Mouse (Mus musculus) neural tube, postnatal 0 days (tissue): ENCODE results near the gene Gm10644. TPM values are rescaled to one million over a fixed set of nuclear protein-coding genes. Genes with fewer than 3 reads are reported as not detected.

Source experiments
- microRNA-seq: library from miRNA; unstranded; fragments of <30 nt; microRNA quantifications from one replicate; pipeline ENCODE4, GENCODE M21; 2016
- polyA plus RNA-seq: library from polyadenylated mRNA; unstranded; fragments of >200 nt; fragmentation: Nextera tagmentation; extraction: Ambion mirVana; gene quantifications from 2 replicates; pipeline ENCODE4 v1.2.1, GENCODE M21; 2015

Gm10644 gene
- 0.45 and 0.80 TPM in 2 replicates for polyA plus RNA-seq

GRCm38 (mm10) chr8:83955106-83955957 is at the start of gene Gm10644, which contains the start of gene Asf1b:
Gm10644 (minus strand) TSS chr8:83955205.
Asf1b (plus strand) TSS chr8:83955507.

GRCm38 (mm10) chr8:84001281-84002000 is 46.4 kb upstream of the Gm10644 start, which contains the start of gene 1700067K01Rik:
1700067K01Rik (plus strand) TSS chr8:84001502.

GRCm38 (mm10) chr8:83997511-83998141 is 42.6 kb upstream of the Gm10644 start, which contains the start of gene Samd1:
Samd1 (plus strand) TSS chr8:83997672.

GRCm38 (mm10) chr8:83972150-83973120 is 17.4 kb upstream of the Gm10644 start, which contains the start of gene Prkaca:
Prkaca (plus strand) TSS chr8:83972993.

GRCm38 (mm10) chr8:83899363-83900252 is 55.4 kb downstream of the Gm10644 start, which contains the start of gene Adgrl1:
Adgrl1 (plus strand) TSS chr8:83900105.

Small RNAs within 50 kb of the gene (microRNA-seq; reads per million reads assigned to microRNA genes)
- gene Gm44330: not detected
- not detected for gene Gm44450

Other genes starting within 250 kb of the Gm10644 start
- 56.2 and 58.3 TPM in 2 replicates for gene Ddx39, start 240.0 kb downstream of the Gm10644 start, polyA plus RNA-seq
- 10.7 and 11.1 TPM in 2 replicates for gene Adgre5, start 213.9 kb downstream of the Gm10644 start, polyA plus RNA-seq
- 70.5 and 78.1 TPM in 2 replicates for gene Adgrl1, start 55.1 kb downstream of the Gm10644 start, polyA plus RNA-seq
- 5.1 and 6.2 TPM in 2 replicates for gene Asf1b, start 302 bp upstream of the Gm10644 start, polyA plus RNA-seq
- 289 and 303 TPM in 2 replicates for gene Prkaca, start 17.8 kb upstream of the Gm10644 start, polyA plus RNA-seq
- 8.0 and 8.7 TPM in 2 replicates for gene Samd1, start 42.5 kb upstream of the Gm10644 start, polyA plus RNA-seq
- gene 1700067K01Rik, start 46.3 kb upstream of the Gm10644 start, polyA plus RNA-seq: 1.3 and 1.5 TPM in 2 replicates
- 2.6 and 3.0 TPM in 2 replicates for gene 2210011C24Rik, start 57.0 kb upstream of the Gm10644 start, polyA plus RNA-seq
- 12.8 and 16.2 TPM in 2 replicates for gene Palm3, start 66.3 kb upstream of the Gm10644 start, polyA plus RNA-seq
- gene Il27ra, start 87.4 kb upstream of the Gm10644 start, polyA plus RNA-seq: 0.52 and 0.72 TPM in 2 replicates
- gene Rln3, start 89.8 kb upstream of the Gm10644 start, polyA plus RNA-seq: 0.95 and 2.0 TPM in 2 replicates
- gene Gm10643, start 109.9 kb upstream of the Gm10644 start, polyA plus RNA-seq: 1.7 and 1.9 TPM in 2 replicates
- gene Rfx1, start 111.6 kb upstream of the Gm10644 start, polyA plus RNA-seq: 6.2 and 8.1 TPM in 2 replicates
- 15.6 and 19.1 TPM in 2 replicates for gene Dcaf15, start 149.6 kb upstream of the Gm10644 start, polyA plus RNA-seq
- 0.45 and 0.58 TPM in 2 replicates for gene Podnl1, start 170.8 kb upstream of the Gm10644 start, polyA plus RNA-seq
- gene Cc2d1a, start 192.7 kb upstream of the Gm10644 start, polyA plus RNA-seq: 44.4 and 54.6 TPM in 2 replicates
- 2.1 and 3.0 TPM in 2 replicates for gene 4930432K21Rik, start 192.8 kb upstream of the Gm10644 start, polyA plus RNA-seq
- gene Nanos3, start 230.0 kb upstream of the Gm10644 start, polyA plus RNA-seq: 14.3 and 16.5 TPM in 2 replicates